Mouse (Mus musculus): ENCODE measurements around the gene Nrbp1.

Nrbp1 gene

DNA sequence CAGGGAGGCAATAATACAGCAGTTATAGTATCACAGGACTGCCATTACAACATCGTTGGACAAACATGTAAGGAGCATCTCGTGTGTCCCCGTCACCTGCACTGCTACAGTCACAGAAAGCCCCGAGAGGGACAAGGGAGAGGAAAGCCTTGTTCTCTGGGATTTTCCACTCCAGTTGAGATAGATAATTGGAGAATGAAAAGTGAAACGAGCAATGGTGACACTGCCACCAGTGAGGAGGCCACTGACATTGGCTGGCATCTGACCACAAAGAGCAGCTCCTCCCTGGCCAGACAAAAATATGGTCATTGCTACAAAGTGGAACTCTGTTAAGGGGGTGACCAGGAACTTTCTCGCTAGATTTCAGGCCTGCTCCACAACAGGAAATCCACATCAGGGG, 27.0 kb downstream of the Nrbp1 start:
- no peak for DNase-seq (ENCODE audit: low spot score)

DNA sequence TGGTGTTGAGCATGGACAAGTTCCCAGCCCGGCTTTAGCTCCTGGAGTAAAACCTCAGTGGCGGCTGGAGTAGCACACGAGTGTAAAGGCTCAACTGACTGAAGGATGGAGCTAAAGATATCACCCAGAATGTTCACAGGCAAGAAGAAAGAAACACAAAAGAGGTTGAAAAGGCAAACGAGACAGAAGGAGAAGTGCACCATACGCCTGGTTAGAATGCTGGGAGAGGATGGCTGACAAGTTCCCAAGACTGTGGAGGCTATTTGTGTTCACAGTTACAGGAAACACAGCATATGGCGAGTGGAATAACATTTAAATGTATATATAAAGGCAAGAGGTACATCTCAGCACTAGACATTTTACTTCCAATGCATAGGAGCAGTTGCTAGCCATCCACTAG, 32.4 kb downstream of the Nrbp1 start:
- no peak for DNase-seq (ENCODE audit: low spot score)

DNA sequence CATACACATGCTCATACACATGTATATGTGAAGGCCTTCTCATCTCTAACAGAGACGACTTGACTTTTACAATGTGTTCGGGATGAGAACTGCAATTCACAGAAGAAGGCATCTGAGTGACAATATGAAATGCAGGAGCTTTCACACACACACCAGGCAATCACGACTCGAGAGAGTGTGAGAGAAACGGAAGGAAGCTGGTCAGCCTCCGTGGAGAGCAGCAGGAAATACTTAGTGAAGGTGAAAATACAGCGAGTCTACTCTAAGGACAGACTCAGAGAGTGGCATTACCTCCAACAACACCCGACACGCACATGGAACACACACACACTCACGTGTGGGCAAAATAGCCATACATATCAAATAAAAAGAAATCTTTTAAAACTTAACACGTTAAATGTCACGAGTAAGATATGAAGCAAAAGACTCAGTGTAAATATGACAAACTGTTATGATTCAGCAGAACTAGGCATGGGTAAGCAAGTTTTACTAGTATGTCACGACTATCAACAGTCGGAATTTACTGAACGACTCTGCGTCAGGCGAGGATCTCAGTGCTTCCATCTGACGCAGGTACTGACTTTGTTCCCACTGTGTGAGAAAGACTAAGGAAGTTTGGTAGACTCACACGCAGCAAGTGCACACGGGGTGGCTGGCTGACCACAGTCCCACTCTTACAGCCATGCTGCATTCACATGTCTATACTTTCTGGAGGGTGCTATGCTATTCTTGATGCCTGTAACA, 38.8 kb downstream of the Nrbp1 start:
- no peak for DNase-seq (ENCODE audit: low spot score)

DNA sequence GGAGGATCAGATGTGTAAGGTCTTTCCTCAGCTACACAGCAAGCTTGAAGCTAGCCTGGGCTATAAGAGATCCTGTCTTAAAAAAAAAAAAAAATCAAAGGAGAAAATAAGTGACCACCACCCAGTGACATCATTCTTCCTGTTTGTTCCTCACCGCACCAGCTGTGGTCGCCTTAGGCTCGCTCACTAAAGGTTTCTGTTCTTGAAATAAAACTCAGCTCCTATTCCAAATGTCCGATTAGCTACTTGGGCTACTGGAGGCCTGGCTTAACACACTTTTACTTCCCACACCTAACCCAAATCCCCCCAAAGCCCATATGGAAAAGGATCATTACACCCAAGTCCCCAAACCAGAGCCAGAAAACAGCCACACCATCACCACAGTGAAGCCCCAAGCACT, 47.6 kb downstream of the Nrbp1 start:
- DNase-seq (ENCODE audit: low spot score), result no peak

DNA sequence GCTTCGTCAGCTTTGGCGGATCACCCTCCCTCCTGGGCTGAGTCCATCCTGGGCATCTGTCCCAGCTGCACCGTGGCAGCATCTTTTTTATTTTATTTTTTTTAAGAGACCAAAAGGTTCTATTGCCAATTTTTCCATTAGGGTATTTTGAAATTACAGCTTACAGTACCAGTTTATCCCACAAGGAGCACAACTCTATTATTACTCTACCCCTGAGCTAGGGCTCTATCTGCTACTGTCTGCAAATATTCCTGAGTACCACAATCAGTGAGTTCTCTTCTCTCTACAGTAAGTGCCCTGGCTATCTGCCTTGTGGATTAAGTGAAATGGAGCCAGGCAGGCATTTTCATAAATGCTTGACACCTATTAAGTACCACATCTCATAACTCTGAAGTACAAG, 48.0 kb downstream of the Nrbp1 start:
- no peak for DNase-seq (ENCODE audit: low spot score)

DNA sequence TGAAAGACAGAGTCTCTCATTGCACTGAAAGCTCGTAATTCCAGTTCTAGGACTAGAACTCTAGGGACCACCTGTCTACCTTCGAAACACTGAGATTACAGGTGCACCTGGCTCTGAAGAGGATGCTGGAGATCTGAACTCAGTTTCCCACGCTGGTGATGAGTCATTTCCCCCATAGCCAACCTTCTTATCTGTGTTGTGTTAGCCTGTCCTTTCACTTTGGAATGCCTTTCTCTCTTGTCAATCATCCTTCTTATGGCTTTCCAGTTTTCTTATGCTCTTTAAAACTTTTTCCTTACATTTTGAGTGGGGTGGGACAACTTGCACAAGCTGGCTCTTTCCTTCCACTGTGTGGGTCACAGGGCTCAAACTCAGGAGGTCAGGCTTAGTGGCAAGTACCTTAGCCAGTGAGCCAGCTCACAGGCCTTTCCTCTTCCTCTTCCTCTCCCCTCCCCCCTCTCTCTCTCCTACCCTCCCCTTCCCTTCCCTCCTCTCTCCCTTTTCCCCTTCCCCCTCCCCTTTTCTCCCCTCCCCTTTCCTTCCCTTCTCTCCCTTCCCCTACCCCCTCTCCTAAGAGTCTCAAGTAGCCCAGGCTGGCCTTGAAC, 49.1 kb downstream of the Nrbp1 start:
- no peak for DNase-seq (ENCODE audit: low spot score)

DNA sequence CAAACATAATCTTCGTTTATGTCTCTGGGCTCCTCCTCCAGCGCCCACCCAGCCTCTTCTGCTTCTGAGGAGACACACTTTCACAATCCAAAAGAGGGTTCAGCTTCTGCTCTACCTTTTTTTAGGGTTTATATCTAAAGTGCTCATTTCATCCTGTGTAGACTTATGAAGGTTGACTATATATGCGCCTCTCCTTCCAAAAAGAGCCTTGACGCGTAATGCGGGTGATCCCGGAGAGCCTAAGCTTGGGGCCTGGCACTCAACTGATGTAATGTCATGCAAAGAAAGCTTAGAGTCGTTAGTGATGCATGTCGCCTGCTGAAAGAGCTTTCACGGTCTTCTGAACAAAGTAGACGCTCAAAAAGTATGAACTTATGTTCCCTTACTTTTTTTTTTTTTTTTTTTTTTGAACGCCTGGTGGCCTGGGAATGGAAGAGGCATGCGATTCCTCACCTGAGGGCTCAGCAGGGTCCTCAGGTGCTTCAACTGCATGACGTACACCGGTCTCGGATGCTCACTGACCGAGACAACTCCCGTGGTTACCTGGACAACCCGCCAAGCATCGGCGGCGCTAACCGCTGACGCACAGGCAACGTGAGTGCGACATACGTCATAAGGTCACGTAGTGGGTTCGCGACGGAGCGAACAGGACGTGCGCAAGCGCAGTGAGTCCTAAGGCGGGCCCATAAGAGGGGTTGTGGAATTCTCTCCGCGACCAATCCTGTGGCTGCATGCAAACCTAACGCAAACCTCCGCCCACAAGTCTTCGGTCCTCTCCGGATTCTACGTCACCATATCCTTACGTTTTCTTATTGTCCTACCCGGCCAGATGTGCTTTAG, 50.1 kb downstream of the Nrbp1 start, which contains the start of gene Ift172:
Ift172 (minus strand) TSS at position 596 of the 840 bp plus-strand sequence.
- DNase-seq (ENCODE audit: low spot score), result peak; percentile 99

DNA sequence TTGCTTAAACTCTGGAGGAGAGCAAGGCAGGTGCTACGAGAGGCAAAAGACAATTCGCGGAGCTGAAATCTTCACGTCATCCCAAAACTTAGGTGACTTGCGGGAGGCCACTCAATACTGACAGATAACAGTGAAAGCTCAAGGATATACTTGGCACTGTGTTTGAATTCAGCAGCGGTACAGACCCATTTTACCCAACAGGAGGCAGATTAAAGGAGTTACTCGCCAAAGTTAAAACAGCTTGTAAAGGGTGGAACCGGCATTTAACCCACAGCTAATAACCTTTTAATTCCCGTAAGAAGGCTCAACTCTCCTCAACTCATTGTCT, 50.7 kb downstream of the Nrbp1 start:
- no peak for DNase-seq (ENCODE audit: low spot score)

DNA sequence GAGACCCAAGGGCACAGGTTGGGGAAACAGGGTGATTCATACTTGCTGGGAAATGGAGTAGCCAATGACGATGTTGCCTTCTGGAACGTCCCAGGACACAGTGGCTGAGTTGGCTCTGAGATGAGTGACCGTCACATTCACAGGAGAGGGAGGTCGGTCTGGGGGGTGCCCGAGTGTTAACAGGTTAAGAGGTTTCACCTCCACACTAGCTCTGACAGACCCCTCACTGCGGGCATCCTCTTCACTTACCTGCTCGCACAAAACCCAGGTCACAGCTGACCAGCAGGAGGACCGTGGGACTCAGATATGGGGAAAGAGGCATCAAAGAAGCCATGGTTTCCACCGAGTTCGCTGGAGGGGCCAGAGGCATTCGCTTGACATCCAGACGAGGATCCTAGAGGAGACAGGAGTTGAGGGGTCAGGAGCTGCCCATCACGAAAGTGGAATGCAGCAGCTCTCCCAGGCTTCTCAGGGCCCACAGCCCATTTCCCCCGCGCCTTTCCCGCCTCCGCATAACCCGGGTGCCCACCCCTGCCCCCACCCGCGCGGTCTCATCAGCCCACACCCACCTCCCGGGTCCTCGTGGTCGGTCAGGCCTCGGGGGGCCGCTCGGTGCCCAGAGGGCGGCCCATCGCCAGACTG, 54.4 kb downstream of the Nrbp1 start:
- peak; percentile 23 for DNase-seq (ENCODE audit: low spot score)

DNA sequence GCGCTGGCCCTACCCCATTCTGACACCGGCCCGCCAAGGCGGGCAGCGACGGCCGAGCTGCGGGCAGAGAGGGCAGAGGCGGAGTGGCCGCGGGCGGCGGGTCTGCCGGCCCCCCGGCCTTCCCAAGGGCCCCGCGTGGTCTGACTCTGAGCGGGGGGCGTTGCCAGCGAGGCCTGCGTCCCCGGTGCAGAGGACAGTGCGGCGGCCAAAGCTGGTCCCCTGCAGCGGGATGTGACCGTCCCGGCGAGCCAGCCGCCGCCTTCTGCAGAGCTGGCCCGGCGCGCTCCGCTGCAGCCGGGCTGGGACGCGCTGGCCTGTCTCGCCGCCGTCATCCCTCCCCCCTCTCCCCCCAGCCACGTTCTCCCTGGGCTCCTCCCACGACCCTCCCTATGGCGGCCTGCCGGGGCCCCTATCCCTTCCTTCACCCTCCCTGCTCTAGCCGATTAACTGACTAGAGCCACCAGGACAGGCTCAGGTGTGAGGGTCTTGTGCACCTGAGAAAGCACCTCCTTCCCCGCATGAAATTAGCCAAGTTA, 55.0 kb downstream of the Nrbp1 start, which contains the start of gene Fndc4:
Fndc4 (minus strand) TSS at position 475 of the 536 bp plus-strand sequence.
- DNase-seq (ENCODE audit: low spot score), result peak; percentile 56

DNA sequence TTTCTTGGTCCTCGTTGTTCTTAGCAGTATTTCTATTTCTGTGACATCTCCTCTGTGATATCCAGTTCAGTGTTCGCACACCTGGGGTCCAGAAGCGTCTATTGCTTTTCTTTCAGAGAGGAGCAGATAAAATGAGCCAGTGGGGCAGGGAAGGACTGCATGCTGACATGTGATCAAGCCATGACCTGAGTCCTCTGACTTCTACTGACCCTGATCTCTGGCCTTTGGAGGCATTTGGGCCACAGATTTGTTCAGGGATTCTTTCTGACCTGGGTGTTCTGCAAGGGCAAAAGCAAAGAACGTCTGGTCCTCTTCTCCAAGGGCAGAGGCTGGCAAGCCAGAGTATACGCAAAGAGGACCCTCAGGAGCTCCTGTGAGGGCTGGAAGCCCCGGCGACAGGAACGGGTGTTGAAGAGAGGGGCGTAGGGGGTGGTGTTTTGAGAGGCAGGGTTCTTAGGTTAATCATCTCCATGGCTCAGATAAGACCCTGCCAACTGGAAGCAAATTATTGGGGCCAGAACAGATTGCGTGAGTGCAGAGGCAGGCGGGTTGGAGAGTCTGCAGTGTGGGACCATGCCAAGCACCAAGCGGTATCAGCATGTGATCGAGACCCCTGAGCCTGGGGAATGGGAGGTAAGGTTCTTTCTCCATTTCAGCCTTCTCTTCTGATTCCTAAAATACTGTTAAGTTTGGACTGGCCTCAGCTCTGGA, 56.5 kb downstream of the Nrbp1 start, which contains the start of gene Gckr:
Gckr (plus strand) TSS at position 397 of the 711 bp plus-strand sequence.
- no peak for DNase-seq (ENCODE audit: low spot score)

DNA sequence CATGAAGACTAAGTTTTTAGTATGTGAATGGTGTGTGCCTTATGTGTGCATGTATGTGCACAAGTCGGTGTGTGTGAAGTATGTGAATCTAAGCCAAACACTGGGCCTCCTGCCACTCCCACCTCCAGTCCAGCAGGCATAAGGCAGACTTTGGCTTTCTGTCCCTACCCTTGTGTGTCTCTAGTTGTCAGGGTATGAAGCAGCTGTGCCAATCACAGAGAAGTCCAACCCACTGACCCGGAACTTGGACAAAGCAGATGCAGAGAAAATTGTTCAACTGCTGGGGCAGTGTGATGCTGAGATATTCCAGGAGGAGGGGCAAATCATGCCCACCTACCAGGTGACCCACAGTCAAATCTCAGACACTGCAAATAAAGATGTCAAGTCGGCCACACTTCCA, 57.3 kb downstream of the Nrbp1 start:
- DNase-seq (ENCODE audit: low spot score), result no peak

DNA sequence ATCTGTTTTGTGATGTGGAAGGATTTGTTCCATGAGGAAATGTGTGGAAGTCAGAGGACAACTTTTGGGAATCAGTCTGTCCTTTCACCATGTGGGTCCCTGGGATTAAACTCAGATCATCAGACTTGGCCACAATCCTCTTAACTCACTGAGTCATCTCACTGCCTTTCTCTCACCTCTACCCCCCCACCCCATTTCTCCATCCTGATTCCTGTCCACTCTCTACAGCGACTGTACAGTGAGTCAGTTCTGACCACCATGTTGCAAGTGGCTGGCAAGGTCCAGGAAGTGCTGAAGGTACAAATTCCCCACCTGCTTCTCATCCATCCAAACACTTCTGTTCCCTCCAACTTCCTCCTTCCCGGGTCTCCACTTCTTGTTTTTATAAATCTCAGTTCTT, 57.8 kb downstream of the Nrbp1 start:
- DNase-seq (ENCODE audit: low spot score), result no peak

Data from MN1 (cell line).